Mouse (Mus musculus): ENCODE data around the gene Ypel4. TPM values are rescaled to one million over a fixed set of nuclear protein-coding genes. Genes with fewer than 3 reads are reported as not detected.
"Not testable (repeated sequence)": the region's sequence is repeated elsewhere in the genome, so short reads cannot be mapped to it uniquely, and the experiment has no call there.

Ypel4 gene
- polyA plus RNA-seq, 1 experiment from 2014 or later = 7.4 TPM

DNA sequence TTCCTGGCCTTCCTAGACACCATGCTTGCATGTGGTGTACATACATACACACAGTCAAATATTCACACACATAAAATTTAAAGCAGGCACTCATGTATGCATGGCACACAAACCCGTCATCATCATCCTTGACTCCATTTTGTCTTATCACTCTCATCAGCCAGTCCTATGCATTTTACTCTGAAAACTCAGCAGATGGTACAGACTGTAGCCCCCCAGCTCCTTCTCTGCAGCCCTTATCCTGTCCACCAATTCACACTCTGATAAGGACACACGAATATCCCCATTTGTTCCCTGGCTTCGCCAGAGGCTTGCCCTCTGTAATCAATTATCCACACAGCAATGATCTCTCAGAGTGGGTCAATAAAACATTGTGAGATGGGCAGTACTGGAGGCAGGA is 12.7 kb upstream of the Ypel4 start:
- Histone ChIP-seq H3K27ac (replicated peaks; ENCODE audit: low read depth, low read length) (no peak overlapping the region), H3K4me2 (ENCODE audit: low read depth, severe bottlenecking) (no peak overlapping the region), H3K27me3 (ENCODE audit: control insufficient read depth, insufficient read depth, low read length) (no peaks in the 10 kb centered on the region), H3K9ac (ENCODE audit: low read length) (no peak overlapping the region), H3K4me1 (ENCODE audit: control insufficient read depth, insufficient read depth, low read length) (no peaks in the 10 kb centered on the region), H3K36me3 (ENCODE audit: control insufficient read depth, insufficient read depth, low read length) (peaks cover 8% of the 10 kb centered on the region; the same call in 1 of the 2 replicates), H3K4me3 (ENCODE audit: low read depth, low read length) (no peak overlapping the region), H3K9me3 (ENCODE audit: control insufficient read depth, low read length) (no peaks in the 10 kb centered on the region)
- 82% methylated on average over 3 of the region's 3 CpGs for WGBS
- DNase-seq (ENCODE audit: low spot score) (no peak), ATAC-seq (ENCODE audit: insufficient number of reproducible peaks, low FRiP score, low TSS enrichment, low read depth) (no peak)

GRCm38 (mm10) chr2:84723856-84724255 is 10.0 kb upstream of the Ypel4 start:
- Histone ChIP-seq H3K9me3 (ENCODE audit: control insufficient read depth, low read length) (no peaks in the 10 kb centered on the region), H3K4me2 (ENCODE audit: low read depth, severe bottlenecking) (no peak overlapping the region), H3K4me1 (ENCODE audit: control insufficient read depth, insufficient read depth, low read length) (no peaks in the 10 kb centered on the region), H3K4me3 (ENCODE audit: low read depth, low read length) (no peak overlapping the region), H3K9ac (ENCODE audit: low read length) (no peak overlapping the region), H3K36me3 (ENCODE audit: control insufficient read depth, insufficient read depth, low read length) (peaks cover 8% of the 10 kb centered on the region; the same call in 1 of the 2 replicates), H3K27me3 (ENCODE audit: control insufficient read depth, insufficient read depth, low read length) (no peaks in the 10 kb centered on the region), H3K27ac (replicated peaks; ENCODE audit: low read depth, low read length) (no peak overlapping the region)
- 96% methylated on average over 14 of the region's 14 CpGs for whole genome bisulfite sequencing
- DNase-seq (ENCODE audit: low spot score) (no peak), ATAC-seq (ENCODE audit: insufficient number of reproducible peaks, low FRiP score, low TSS enrichment, low read depth) (no peak)

GRCm38 (mm10) chr2:84725770-84726169 is 8.1 kb upstream of the Ypel4 start:
- H3K36me3 ChIP-seq (ENCODE audit: control insufficient read depth, insufficient read depth, low read length) = peaks cover 8% of the 10 kb centered on the region; the same call in 1 of the 2 replicates
- H3K9ac ChIP-seq (ENCODE audit: low read length) = no peak overlapping the region
- ATAC-seq (ENCODE audit: insufficient number of reproducible peaks, low FRiP score, low TSS enrichment, low read depth) (no peak), DNase-seq (ENCODE audit: low spot score) (no peak)
- H3K27ac ChIP-seq (replicated peaks; ENCODE audit: low read depth, low read length) = no peak overlapping the region
- peak overlapping the region; percentile 85; the same call in 1 of the 2 replicates for H3K4me2 ChIP-seq (ENCODE audit: low read depth, severe bottlenecking)
- H3K27me3 ChIP-seq (ENCODE audit: control insufficient read depth, insufficient read depth, low read length) = no peaks in the 10 kb centered on the region
- WGBS = 96% methylated on average over 10 of the region's 10 CpGs
- no peaks in the 10 kb centered on the region for H3K9me3 ChIP-seq (ENCODE audit: control insufficient read depth, low read length)
- H3K4me1 ChIP-seq (ENCODE audit: control insufficient read depth, insufficient read depth, low read length) = no peaks in the 10 kb centered on the region
- no peak overlapping the region; the same call in 1 of the 2 replicates for H3K4me3 ChIP-seq (ENCODE audit: low read depth, low read length)

DNA sequence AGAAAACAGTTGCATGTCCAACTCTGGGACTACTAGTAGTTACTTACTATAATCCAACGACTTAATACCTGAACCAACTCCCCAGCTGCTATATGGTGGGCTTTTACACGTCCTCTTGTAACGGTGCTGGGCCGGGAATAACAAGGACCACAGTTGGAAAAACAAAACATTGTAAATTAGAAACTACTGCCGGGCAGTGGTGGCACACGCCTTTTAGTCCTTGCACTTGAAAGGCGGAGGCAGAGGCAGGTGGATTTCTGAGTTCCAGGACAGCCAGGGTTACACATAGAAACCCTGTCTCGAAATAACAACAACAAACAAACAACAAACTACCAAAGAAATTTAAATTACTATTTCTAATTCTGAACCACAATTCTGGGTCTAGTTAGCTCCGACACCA is 7.1 kb upstream of the Ypel4 start:
- ATAC-seq (ENCODE audit: insufficient number of reproducible peaks, low FRiP score, low TSS enrichment, low read depth) (peak; percentile 3; the same call in 1 of the 2 replicates), DNase-seq (ENCODE audit: low spot score) (no peak)
- Histone ChIP-seq H3K4me2 (ENCODE audit: low read depth, severe bottlenecking) (peak overlapping the region; percentile 85), H3K4me1 (ENCODE audit: control insufficient read depth, insufficient read depth, low read length) (no peaks in the 10 kb centered on the region), H3K9ac (ENCODE audit: low read length) (peak overlapping the region; percentile 61), H3K36me3 (ENCODE audit: control insufficient read depth, insufficient read depth, low read length) (peaks cover 5% of the 10 kb centered on the region; the same call in 1 of the 2 replicates), H3K4me3 (ENCODE audit: low read depth, low read length) (peak overlapping the region; percentile 60), H3K9me3 (ENCODE audit: control insufficient read depth, low read length) (no peaks in the 10 kb centered on the region), H3K27me3 (ENCODE audit: control insufficient read depth, insufficient read depth, low read length) (no peaks in the 10 kb centered on the region), H3K27ac (replicated peaks; ENCODE audit: low read depth, low read length) (no peak overlapping the region)
- WGBS = 6% methylated on average over 9 of the region's 9 CpGs

DNA sequence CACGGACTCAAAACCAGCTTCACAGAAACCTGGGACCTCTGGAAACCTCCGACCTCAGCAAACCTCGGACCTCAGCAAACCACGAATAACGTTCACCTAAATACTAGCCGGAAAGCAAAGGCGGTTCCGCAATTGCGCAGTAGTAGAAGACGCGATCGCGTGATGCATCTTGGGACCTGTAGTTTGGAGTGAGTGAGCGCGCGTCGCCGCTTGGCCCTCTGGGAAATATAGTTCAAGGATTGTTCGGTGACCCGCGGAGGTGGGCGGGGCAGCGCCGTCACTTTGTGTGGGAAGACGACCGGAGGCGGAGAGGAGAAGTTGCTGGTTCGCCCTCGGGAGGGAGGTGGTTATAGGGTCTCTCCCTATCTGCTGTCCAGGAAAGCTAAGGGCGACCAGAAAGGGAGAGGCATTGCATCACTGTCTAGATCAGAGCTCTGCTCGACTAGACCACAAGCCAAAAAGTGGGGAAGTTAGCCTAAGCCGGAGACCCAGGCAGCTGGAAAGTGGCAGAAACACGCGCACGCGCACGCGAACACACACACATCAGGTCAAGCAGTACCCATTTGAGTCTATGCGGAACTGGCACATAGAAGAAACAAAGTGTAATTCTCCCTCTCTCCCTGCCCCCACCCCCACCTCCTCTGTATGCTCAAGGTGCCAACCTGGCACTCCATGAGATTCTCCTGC is 6.5 kb upstream of the Ypel4 start, which contains the start of gene Clp1:
Gene Clp1, minus strand, starts transcription at position 179 of the 687 bp plus-strand sequence.
- peak; percentile 94 for ATAC-seq (ENCODE audit: insufficient number of reproducible peaks, low FRiP score, low TSS enrichment, low read depth)
- Histone ChIP-seq H3K4me1 (ENCODE audit: control insufficient read depth, insufficient read depth, low read length) (no peaks in the 10 kb centered on the region), H3K36me3 (ENCODE audit: control insufficient read depth, insufficient read depth, low read length) (peaks cover 5% of the 10 kb centered on the region; the same call in 1 of the 2 replicates), H3K27me3 (ENCODE audit: control insufficient read depth, insufficient read depth, low read length) (no peaks in the 10 kb centered on the region), H3K9ac (ENCODE audit: low read length) (peak within 1 kb of the TSS; percentile 61), H3K4me2 (ENCODE audit: low read depth, severe bottlenecking) (peak within 1 kb of the TSS; percentile 85), H3K27ac (replicated peaks; ENCODE audit: low read depth, low read length) (peak within 1 kb of the TSS; percentile 38; the same call in 1 of the 2 replicates), H3K9me3 (ENCODE audit: control insufficient read depth, low read length) (no peaks in the 10 kb centered on the region), H3K4me3 (ENCODE audit: low read depth, low read length) (peak within 1 kb of the TSS; percentile 60)
- WGBS = under 1% methylated on average over 39 of the region's 39 CpGs
- DNase-seq (ENCODE audit: low spot score) = peak; percentile 98

DNA sequence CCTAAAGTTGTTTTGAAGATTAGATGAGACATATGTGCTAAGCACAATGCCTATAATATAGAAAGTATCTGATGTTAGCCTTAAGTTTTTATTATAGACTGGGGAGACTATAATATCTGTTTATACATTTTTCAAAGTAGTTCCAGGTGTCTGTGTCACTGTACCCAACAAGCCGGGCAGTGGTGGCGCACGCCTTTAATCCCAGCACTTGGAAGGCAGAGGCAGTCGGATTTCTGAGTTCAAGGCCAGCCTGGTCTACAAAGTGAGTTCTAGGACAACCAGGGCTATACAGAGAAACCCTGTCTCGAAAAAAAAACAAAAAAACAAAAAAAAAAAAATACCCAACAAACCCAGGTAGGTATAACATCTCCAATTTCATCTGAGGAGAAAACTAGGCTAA is 5.7 kb upstream of the Ypel4 start:
- not testable (repeated sequence) for ATAC-seq (ENCODE audit: insufficient number of reproducible peaks, low FRiP score, low TSS enrichment, low read depth); H3K4me1 ChIP-seq (ENCODE audit: control insufficient read depth, insufficient read depth, low read length); H3K27me3 ChIP-seq (ENCODE audit: control insufficient read depth, insufficient read depth, low read length); H3K4me3 ChIP-seq (ENCODE audit: low read depth, low read length); H3K36me3 ChIP-seq (ENCODE audit: control insufficient read depth, insufficient read depth, low read length); H3K9me3 ChIP-seq (ENCODE audit: control insufficient read depth, low read length); H3K9ac ChIP-seq (ENCODE audit: low read length); DNase-seq (ENCODE audit: low spot score); H3K4me2 ChIP-seq (ENCODE audit: low read depth, severe bottlenecking); H3K27ac ChIP-seq (replicated peaks; ENCODE audit: low read depth, low read length)
- WGBS = 78% methylated on average over 5 of the region's 5 CpGs

GRCm38 (mm10) chr2:84731206-84731605 is 2.7 kb upstream of the Ypel4 start:
- Histone ChIP-seq H3K9me3 (ENCODE audit: control insufficient read depth, low read length) (no peaks in the 10 kb centered on the region), H3K4me2 (ENCODE audit: low read depth, severe bottlenecking) (no peak overlapping the region), H3K9ac (ENCODE audit: low read length) (no peak overlapping the region), H3K36me3 (ENCODE audit: control insufficient read depth, insufficient read depth, low read length) (no peaks in the 10 kb centered on the region; the same call in 1 of the 2 replicates), H3K4me1 (ENCODE audit: control insufficient read depth, insufficient read depth, low read length) (peaks cover 12% of the 10 kb centered on the region), H3K27me3 (ENCODE audit: control insufficient read depth, insufficient read depth, low read length) (no peaks in the 10 kb centered on the region), H3K27ac (replicated peaks; ENCODE audit: low read depth, low read length) (no peak overlapping the region), H3K4me3 (ENCODE audit: low read depth, low read length) (no peak overlapping the region)
- WGBS = 80% methylated on average over 3 of the region's 3 CpGs
- ATAC-seq (ENCODE audit: insufficient number of reproducible peaks, low FRiP score, low TSS enrichment, low read depth) (no peak), DNase-seq (ENCODE audit: low spot score) (no peak)

DNA sequence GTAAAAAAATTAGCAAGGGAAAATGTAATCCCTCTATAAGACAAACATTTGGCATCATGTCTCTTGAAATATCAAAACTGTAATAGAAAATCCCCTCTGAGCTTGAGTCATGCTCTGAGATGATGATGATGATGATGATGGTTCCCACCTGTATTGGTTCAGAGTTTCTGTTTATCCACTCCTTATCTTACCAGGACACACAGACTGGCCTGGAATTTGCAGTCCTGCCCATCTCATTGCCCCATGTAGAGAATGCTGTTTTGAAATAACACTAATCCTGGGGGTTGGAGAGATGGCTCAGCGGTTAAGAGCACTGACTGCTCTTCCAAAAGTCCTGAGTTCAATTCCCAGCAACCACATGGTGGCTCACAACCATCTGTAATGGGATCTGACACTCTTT is 1.5 kb upstream of the Ypel4 start:
- Histone ChIP-seq H3K4me3 (ENCODE audit: low read depth, low read length) (no peak overlapping the region), H3K4me1 (ENCODE audit: control insufficient read depth, insufficient read depth, low read length) (peaks cover 22% of the 10 kb centered on the region), H3K4me2 (ENCODE audit: low read depth, severe bottlenecking) (no peak overlapping the region), H3K36me3 (ENCODE audit: control insufficient read depth, insufficient read depth, low read length) (no peaks in the 10 kb centered on the region; the same call in 1 of the 2 replicates), H3K9ac (ENCODE audit: low read length) (no peak overlapping the region), H3K27me3 (ENCODE audit: control insufficient read depth, insufficient read depth, low read length) (no peaks in the 10 kb centered on the region), H3K9me3 (ENCODE audit: control insufficient read depth, low read length) (no peaks in the 10 kb centered on the region), H3K27ac (replicated peaks; ENCODE audit: low read depth, low read length) (no peak overlapping the region)
- ATAC-seq (ENCODE audit: insufficient number of reproducible peaks, low FRiP score, low TSS enrichment, low read depth) = no peak
- DNase-seq (ENCODE audit: low spot score) = no peak
- 81% methylated on average over 1 of the region's 1 CpGs for WGBS

Measured in limb, embryonic 11.5 days (tissue).